Mouse (Mus musculus): ENCODE results near the gene Tagln. TPM values are rescaled to one million over a fixed set of nuclear protein-coding genes. Genes with fewer than 3 reads are reported as not detected.

Gene Tagln
- polyA plus RNA-seq, 1 experiment from 2014 or later: 116 TPM

GRCm38 (mm10) chr9:45955107-45955963, 19.5 kb upstream of the Tagln start, which contains the start of gene Sidt2:
Gene Sidt2 (minus strand): TSS chr9:45955258.
- DNase-seq (ENCODE audit: low spot score) (peak; percentile 95), ATAC-seq (replicated peaks; ENCODE audit: low FRiP score, low read depth) (peak; percentile 87)
- peak within 1 kb of the TSS; percentile 95 for H3K4me3 ChIP-seq (replicated peaks; ENCODE audit: low read depth, low read length)
- TF ChIP-seq CTCF (IDR thresholded peaks at IDR 0.05; ENCODE audit: low read depth): no peak
- peaks cover 22% of the 10 kb centered on the region for H3K4me1 ChIP-seq (replicated peaks; ENCODE audit: insufficient read depth, low read length)
- H3K36me3 ChIP-seq (ENCODE audit: insufficient read depth, low read length): peaks cover 15% of the 10 kb centered on the region; the same call in 1 of the 2 replicates
- H3K4me2 ChIP-seq (ENCODE audit: low read length): peak within 1 kb of the TSS; percentile 85
- H3K9ac ChIP-seq (ENCODE audit: low read depth, low read length): peak within 1 kb of the TSS; percentile 98
- no peaks in the 10 kb centered on the region for H3K9me3 ChIP-seq (replicated peaks; ENCODE audit: low read length)
- 2% methylated on average over 39 of the region's 48 CpGs for WGBS
- H3K27me3 ChIP-seq (ENCODE audit: insufficient read depth, low read length): no peaks in the 10 kb centered on the region
- peak within 1 kb of the TSS; percentile 95 for H3K27ac ChIP-seq

- WGBS: under 1% methylated on average over 62 of the region's 63 CpGs
- ATAC-seq (replicated peaks; ENCODE audit: low FRiP score, low read depth): peak; percentile 72
- Histone ChIP-seq H3K4me1 (replicated peaks; ENCODE audit: insufficient read depth, low read length) (peaks cover 22% of the 10 kb centered on the region), H3K4me2 (ENCODE audit: low read length) (peak overlapping the region; percentile 85), H3K9me3 (replicated peaks; ENCODE audit: low read length) (no peaks in the 10 kb centered on the region), H3K27ac (peak overlapping the region; percentile 95), H3K9ac (ENCODE audit: low read depth, low read length) (peak overlapping the region; percentile 98), H3K27me3 (ENCODE audit: insufficient read depth, low read length) (no peaks in the 10 kb centered on the region), H3K36me3 (ENCODE audit: insufficient read depth, low read length) (peaks cover 23% of the 10 kb centered on the region; the same call in 1 of the 2 replicates), H3K4me3 (replicated peaks; ENCODE audit: low read depth, low read length) (peak overlapping the region; percentile 95)
- DNase-seq (ENCODE audit: low spot score): peak; percentile 56
- no peak for TF ChIP-seq CTCF (IDR thresholded peaks at IDR 0.05; ENCODE audit: low read depth)
Measured at GRCm38 (mm10) chr9:45954294-45955106, 18.6 kb upstream of the Tagln start.

DNA sequence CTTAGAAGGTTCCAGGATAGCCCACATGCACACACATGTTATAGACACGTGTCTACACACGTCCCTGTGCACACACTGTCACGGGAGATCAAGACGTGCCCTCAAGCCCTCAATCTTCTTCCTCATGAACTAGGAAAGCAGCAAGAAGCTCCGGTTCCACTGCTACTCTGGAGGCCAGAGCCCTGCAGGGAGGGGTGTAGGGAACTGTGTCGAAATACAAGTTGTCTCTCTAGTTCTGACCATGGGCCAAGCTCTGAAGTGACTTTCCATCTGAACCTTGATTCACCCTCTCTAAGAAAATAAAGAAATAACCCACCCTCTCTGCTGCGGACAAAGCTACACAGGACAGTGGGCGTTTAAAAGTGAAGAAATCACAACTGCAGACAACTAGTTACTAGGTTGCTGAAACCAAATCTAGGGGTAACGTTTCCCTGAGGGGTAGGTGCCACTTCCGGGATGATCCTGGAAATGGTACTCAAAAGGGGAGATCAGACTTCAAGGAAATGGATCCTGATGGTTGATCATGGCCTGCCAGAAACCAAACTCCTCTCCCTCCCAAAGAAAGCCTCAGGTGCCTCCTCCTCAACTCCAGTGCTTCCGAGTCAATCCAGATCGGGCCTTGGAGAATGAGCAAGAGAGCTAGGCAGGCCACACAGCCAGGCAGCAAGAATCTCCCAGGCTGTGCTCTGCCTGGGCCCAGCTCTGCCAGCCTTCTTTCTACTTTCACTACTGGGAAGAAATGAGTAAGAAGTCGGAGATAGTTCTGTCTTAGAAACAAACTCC, 17.8 kb upstream of the Tagln start:
- Histone ChIP-seq H3K9ac (ENCODE audit: low read depth, low read length) (peak overlapping the region; percentile 98), H3K4me1 (replicated peaks; ENCODE audit: insufficient read depth, low read length) (peaks cover 22% of the 10 kb centered on the region), H3K4me3 (replicated peaks; ENCODE audit: low read depth, low read length) (peak overlapping the region; percentile 95), H3K9me3 (replicated peaks; ENCODE audit: low read length) (no peaks in the 10 kb centered on the region), H3K4me2 (ENCODE audit: low read length) (peak overlapping the region; percentile 85), H3K27ac (peak overlapping the region; percentile 95), H3K36me3 (ENCODE audit: insufficient read depth, low read length) (peaks cover 26% of the 10 kb centered on the region; the same call in 1 of the 2 replicates), H3K27me3 (ENCODE audit: insufficient read depth, low read length) (no peaks in the 10 kb centered on the region)
- ATAC-seq (replicated peaks; ENCODE audit: low FRiP score, low read depth) (no peak), DNase-seq (ENCODE audit: low spot score) (peak; percentile 39)
- 38% methylated on average over 13 of the region's 13 CpGs for WGBS
- TF ChIP-seq CTCF (IDR thresholded peaks at IDR 0.05; ENCODE audit: low read depth): no peak

- Histone ChIP-seq H3K4me1 (replicated peaks; ENCODE audit: insufficient read depth, low read length) (peaks cover 22% of the 10 kb centered on the region), H3K4me3 (replicated peaks; ENCODE audit: low read depth, low read length) (no peak overlapping the region), H3K36me3 (ENCODE audit: insufficient read depth, low read length) (peaks cover 33% of the 10 kb centered on the region), H3K4me2 (ENCODE audit: low read length) (peak overlapping the region; percentile 85), H3K27ac (no peak overlapping the region), H3K9me3 (replicated peaks; ENCODE audit: low read length) (no peaks in the 10 kb centered on the region), H3K27me3 (ENCODE audit: insufficient read depth, low read length) (no peaks in the 10 kb centered on the region), H3K9ac (ENCODE audit: low read depth, low read length) (peak overlapping the region; percentile 98)
- WGBS: 78% methylated on average over 7 of the region's 7 CpGs
- ATAC-seq (replicated peaks; ENCODE audit: low FRiP score, low read depth): no peak
- TF ChIP-seq CTCF (IDR thresholded peaks at IDR 0.05; ENCODE audit: low read depth): no peak
- no peak for DNase-seq (ENCODE audit: low spot score)
Measured at GRCm38 (mm10) chr9:45952890-45953289, 17.0 kb upstream of the Tagln start.

- Histone ChIP-seq H3K4me1 (replicated peaks; ENCODE audit: insufficient read depth, low read length) (peaks cover 22% of the 10 kb centered on the region), H3K36me3 (ENCODE audit: insufficient read depth, low read length) (peaks cover 42% of the 10 kb centered on the region), H3K27ac (no peak overlapping the region), H3K4me3 (replicated peaks; ENCODE audit: low read depth, low read length) (no peak overlapping the region), H3K9me3 (replicated peaks; ENCODE audit: low read length) (no peaks in the 10 kb centered on the region), H3K27me3 (ENCODE audit: insufficient read depth, low read length) (no peaks in the 10 kb centered on the region), H3K9ac (ENCODE audit: low read depth, low read length) (no peak overlapping the region), H3K4me2 (ENCODE audit: low read length) (no peak overlapping the region)
- ATAC-seq (replicated peaks; ENCODE audit: low FRiP score, low read depth): no peak
- no peak for TF ChIP-seq CTCF (IDR thresholded peaks at IDR 0.05; ENCODE audit: low read depth)
- WGBS: 93% methylated on average over 4 of the region's 4 CpGs
- no peak for DNase-seq (ENCODE audit: low spot score)
Measured at GRCm38 (mm10) chr9:45952057-45952456, 16.2 kb upstream of the Tagln start.

DNA sequence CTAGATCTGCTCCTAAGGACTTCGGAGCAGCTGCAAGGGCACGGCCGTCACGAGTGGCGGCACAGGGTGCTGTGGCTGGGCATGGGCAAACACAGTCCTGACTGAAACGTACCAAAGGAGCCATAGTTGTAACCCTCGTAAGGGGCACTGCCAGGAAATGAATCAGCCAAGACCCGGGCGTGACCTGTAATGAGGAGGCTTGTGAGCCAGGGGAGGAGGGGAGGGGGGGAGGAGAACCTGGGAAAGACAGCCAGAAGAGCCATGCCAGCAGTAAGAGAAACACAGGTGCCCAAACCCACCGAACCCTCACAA, 11.0 kb upstream of the Tagln start:
- Histone ChIP-seq H3K4me2 (ENCODE audit: low read length) (no peak overlapping the region), H3K27ac (no peak overlapping the region), H3K27me3 (ENCODE audit: insufficient read depth, low read length) (no peaks in the 10 kb centered on the region), H3K4me1 (replicated peaks; ENCODE audit: insufficient read depth, low read length) (no peaks in the 10 kb centered on the region), H3K9ac (ENCODE audit: low read depth, low read length) (no peak overlapping the region), H3K9me3 (replicated peaks; ENCODE audit: low read length) (no peaks in the 10 kb centered on the region), H3K4me3 (replicated peaks; ENCODE audit: low read depth, low read length) (no peak overlapping the region), H3K36me3 (ENCODE audit: insufficient read depth, low read length) (peaks cover 86% of the 10 kb centered on the region)
- ATAC-seq (replicated peaks; ENCODE audit: low FRiP score, low read depth) (no peak), DNase-seq (ENCODE audit: low spot score) (no peak)
- no peak for TF ChIP-seq CTCF (IDR thresholded peaks at IDR 0.05; ENCODE audit: low read depth)
- WGBS: 77% methylated on average over 10 of the region's 10 CpGs
